Mouse (Mus musculus) embryonic facial prominence, embryonic 15.5 days (tissue): ENCODE measurements around the gene Kctd8. TPM values are rescaled to one million over a fixed set of nuclear protein-coding genes. Genes with fewer than 3 reads are reported as not detected.
"Not testable (repeated sequence)": the region's sequence is repeated elsewhere in the genome, so short reads cannot be mapped to it uniquely, and the experiment has no call there.

Experiments
- ATAC-seq: fragments of 200-750 bp; cut with Nextera tagmentation; 2 replicates; pipeline ENCODE4 v1.8.0; 2017; ENCODE audit warnings: low read depth, moderate TSS enrichment; ENCODE audit not compliant: insufficient number of reproducible peaks, low FRiP score, low TSS enrichment
- H3K27ac ChIP-seq: fragments of 300-500 bp; sonication (generic); replicated peaks from 2 replicates; pipeline ENCODE4 v1.5.1; 2015; ENCODE audit warnings: mild to moderate bottlenecking, inconsistent platforms
- H3K27me3 ChIP-seq: fragments of 300-500 bp; sonication (generic); 2 replicates; pipeline ENCODE4 v1.6.1; 2015; ENCODE audit warnings: inconsistent platforms
- H3K36me3 ChIP-seq: fragments of 300-500 bp; sonication (generic); 2 replicates; pipeline ENCODE4 v1.6.1; 2015; ENCODE audit warnings: mild to moderate bottlenecking, inconsistent platforms
- H3K4me1 ChIP-seq: fragments of 300-500 bp; sonication (generic); 2 replicates; pipeline ENCODE4 v1.6.1; 2015; ENCODE audit warnings: inconsistent platforms
- H3K4me2 ChIP-seq: fragments of 300-500 bp; sonication (generic); replicated peaks from 2 replicates; pipeline ENCODE4 v1.6.1; 2015; ENCODE audit warnings: mild to moderate bottlenecking, inconsistent platforms
- H3K4me3 ChIP-seq: fragments of 300-500 bp; sonication (generic); replicated peaks from 2 replicates; pipeline ENCODE4 v1.5.1; 2015; ENCODE audit warnings: mild to moderate bottlenecking, inconsistent platforms
- H3K9ac ChIP-seq: fragments of 300-500 bp; sonication (generic); 2 replicates; pipeline ENCODE4 v1.6.1; 2015; ENCODE audit warnings: inconsistent platforms
- H3K9me3 ChIP-seq: fragments of 300-500 bp; sonication (generic); replicated peaks from 2 replicates; pipeline ENCODE4 v1.6.1; 2016; ENCODE audit warnings: inconsistent platforms
- WGBS: fragments of 180-500 bp; shearing (Covaris S2); methylation state at CpG from one replicate; pipeline ENCODE4 v1.1.7; 2015; 5-methylcytosine and 5-hydroxymethylcytosine counted together
- polyA plus RNA-seq: library from polyadenylated mRNA; unstranded; fragments of >200 nt; fragmentation: Nextera tagmentation; extraction: Ambion mirVana; gene quantifications from 2 replicates; pipeline ENCODE4 v1.2.1, GENCODE M21; 2015

Gene Kctd8
- polyA plus RNA-seq, 1 experiment from 2014 or later: 2.9 TPM

DNA sequence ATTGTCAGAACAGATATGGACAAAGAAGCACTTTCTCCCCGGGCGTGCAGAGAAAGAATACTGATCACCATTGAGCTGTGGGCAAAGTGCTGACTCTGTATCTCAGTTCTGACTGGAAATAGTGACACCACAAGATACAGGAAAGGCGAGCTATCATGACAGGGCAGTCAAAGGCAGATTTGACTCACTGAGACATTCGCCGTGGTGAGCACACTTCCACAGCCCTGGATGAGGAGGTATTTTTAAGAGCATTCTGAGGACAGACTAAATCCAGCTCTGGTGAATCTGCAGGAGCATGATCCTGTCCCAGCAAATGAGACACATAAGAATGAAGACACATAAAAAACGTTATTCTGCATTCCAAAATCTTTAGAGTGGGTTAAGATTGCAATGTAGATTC, 49.1 kb downstream of the Kctd8 start:
- Histone ChIP-seq H3K27ac (no peak overlapping the region), H3K9ac (no peak overlapping the region), H3K4me2 (no peak overlapping the region), H3K36me3 (no peaks in the 10 kb centered on the region), H3K9me3 (no peaks in the 10 kb centered on the region), H3K27me3 (no peaks in the 10 kb centered on the region), H3K4me3 (no peak overlapping the region), H3K4me1 (no peaks in the 10 kb centered on the region)
- no peak for ATAC-seq
- WGBS: 68% methylated on average over 6 of the region's 6 CpGs

DNA sequence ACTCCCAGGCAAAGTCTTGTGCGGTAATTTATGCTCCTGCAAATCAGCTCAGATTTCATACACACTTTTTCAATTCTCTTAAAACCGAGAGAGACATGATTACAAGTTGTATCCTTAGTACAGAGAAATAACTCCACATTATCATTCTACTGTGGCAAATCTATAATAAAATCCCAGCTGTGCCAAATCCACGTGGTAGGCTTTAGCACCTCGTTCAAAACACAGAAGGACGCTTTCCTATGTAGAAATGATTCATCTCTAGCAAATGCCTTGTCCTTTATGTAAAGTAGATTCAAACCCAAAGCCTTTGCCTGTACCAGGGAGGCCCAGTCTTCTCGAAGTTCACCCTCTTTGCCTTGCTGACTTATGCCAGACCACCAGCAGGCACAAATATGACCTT, 57.1 kb downstream of the Kctd8 start:
- Histone ChIP-seq H3K36me3 (no peaks in the 10 kb centered on the region), H3K4me2 (no peak overlapping the region), H3K4me3 (no peak overlapping the region), H3K9ac (no peak overlapping the region), H3K27me3 (no peaks in the 10 kb centered on the region), H3K9me3 (no peaks in the 10 kb centered on the region), H3K4me1 (no peaks in the 10 kb centered on the region), H3K27ac (no peak overlapping the region)
- 58% methylated on average over 6 of the region's 6 CpGs for WGBS
- no peak for ATAC-seq

DNA sequence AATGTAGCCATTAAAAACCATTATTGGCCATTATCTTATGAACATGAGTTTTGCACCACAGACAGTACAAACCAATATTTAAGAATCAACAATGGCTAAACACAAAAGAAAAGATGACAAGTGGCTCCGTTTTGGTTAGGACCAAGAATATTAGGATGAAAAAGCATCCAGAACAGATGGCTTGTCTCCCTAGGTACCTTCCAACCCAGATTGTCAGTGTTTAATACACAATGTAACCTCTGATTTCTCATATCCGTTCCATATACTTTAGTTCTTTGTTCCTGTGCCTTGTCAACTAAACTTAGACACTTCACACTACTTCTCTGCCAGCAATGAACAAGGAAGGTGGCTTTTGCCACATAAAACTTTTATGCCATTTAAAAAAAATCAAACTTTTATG, 89.1 kb downstream of the Kctd8 start:
- no peaks in the 10 kb centered on the region for H3K27me3 ChIP-seq
- H3K36me3 ChIP-seq: no peaks in the 10 kb centered on the region
- 66% methylated on average over 2 of the region's 2 CpGs for WGBS
- H3K4me3 ChIP-seq: no peak overlapping the region
- no peaks in the 10 kb centered on the region for H3K9me3 ChIP-seq
- H3K27ac ChIP-seq: no peak overlapping the region
- no peak overlapping the region for H3K9ac ChIP-seq
- no peak for ATAC-seq
- no peak overlapping the region for H3K4me2 ChIP-seq
- no peaks in the 10 kb centered on the region for H3K4me1 ChIP-seq

DNA sequence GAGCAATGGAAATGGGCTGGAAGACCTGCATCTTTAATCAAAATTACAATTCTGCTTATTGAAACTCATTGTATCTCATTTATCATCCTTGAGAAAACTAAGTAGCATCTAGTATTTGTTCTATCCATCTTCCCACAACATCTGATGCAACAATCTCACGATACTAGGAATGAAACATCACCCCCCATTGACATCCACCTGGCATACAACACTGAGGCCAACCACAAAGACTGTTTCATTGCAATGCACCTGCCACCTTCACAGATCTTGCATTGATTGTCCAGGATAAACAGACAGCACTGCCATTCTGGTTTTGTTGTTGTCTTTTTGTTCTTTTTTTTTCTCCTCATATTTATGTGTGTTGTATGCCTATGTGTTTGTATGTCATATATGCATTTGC, 99.5 kb downstream of the Kctd8 start:
- H3K9me3 ChIP-seq: no peaks in the 10 kb centered on the region
- H3K4me3 ChIP-seq: no peak overlapping the region
- H3K4me1 ChIP-seq: no peaks in the 10 kb centered on the region
- no peak overlapping the region for H3K4me2 ChIP-seq
- no peaks in the 10 kb centered on the region for H3K36me3 ChIP-seq
- WGBS: 80% methylated on average over 1 of the region's 1 CpGs
- no peak for ATAC-seq
- no peak overlapping the region for H3K9ac ChIP-seq
- H3K27ac ChIP-seq: no peak overlapping the region
- no peaks in the 10 kb centered on the region for H3K27me3 ChIP-seq

DNA sequence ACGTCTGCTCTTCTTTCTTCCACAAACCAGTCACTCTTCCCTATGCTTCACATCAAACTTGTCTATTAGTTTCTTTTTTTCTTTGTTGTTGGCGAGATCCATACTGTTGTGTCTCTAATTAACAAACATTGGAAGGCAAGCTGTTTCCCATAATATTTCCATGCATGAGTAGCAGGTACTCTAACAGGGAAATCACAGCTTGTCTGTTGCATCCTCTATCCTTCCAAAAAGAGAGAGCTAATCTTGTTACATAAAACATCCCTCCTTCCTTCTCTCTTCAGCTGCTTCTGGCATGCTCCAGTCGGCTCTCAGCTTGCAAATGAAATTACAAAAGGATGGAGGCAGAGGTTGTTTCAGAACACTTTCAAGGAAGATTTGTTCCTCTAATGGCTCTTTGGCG, 107.9 kb downstream of the Kctd8 start:
- Histone ChIP-seq H3K27ac (no peak overlapping the region), H3K36me3 (no peaks in the 10 kb centered on the region), H3K4me2 (no peak overlapping the region), H3K27me3 (no peaks in the 10 kb centered on the region), H3K4me3 (no peak overlapping the region), H3K4me1 (no peaks in the 10 kb centered on the region), H3K9ac (no peak overlapping the region), H3K9me3 (no peaks in the 10 kb centered on the region)
- no peak for ATAC-seq
- 53% methylated on average over 4 of the region's 4 CpGs for WGBS

DNA sequence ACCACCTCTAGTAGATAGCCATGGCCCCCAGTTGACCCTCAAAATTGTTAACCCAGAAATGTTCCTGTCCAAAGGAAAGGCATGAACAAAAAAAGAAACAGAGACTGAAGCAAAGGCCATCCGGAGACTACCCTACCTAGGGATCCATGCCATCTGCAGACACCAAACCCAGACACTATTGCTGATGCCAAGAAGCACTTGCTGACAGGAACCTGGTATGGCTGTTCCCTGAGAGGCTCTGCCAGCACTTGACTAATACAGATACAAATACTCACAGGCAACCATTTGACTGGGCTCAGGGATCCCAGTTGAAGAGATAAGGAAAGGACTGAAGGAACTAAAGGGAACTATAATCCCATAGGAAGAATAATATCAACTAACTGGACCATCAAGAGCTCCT, 109.8 kb downstream of the Kctd8 start:
- not testable (repeated sequence) for H3K4me2 ChIP-seq, H3K27me3 ChIP-seq, H3K4me3 ChIP-seq, H3K36me3 ChIP-seq, H3K27ac ChIP-seq, H3K4me1 ChIP-seq, ATAC-seq, H3K9me3 ChIP-seq, H3K9ac ChIP-seq
- 81% methylated on average over 1 of the region's 1 CpGs for WGBS

DNA sequence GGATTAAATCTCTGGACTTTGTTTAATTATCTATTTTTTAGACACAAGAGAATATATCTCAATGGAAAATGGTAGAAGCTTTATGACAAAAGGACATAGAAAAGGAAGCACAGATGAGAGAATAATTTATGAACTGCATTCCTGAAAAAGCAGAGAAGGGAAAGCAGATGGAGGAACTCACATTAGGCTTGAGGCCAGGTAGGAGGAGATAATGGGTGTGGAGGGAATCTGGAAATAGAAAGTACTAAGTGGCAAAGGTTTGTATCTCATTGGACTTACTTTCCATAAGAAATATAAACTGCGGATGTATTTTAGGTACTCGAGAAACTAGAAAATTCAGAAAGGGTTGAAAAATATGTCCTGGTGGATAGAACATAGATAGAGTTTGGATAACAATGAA, 114.3 kb downstream of the Kctd8 start:
- Histone ChIP-seq H3K4me1 (no peaks in the 10 kb centered on the region), H3K9me3 (no peaks in the 10 kb centered on the region), H3K27me3 (no peaks in the 10 kb centered on the region), H3K9ac (no peak overlapping the region), H3K4me2 (no peak overlapping the region), H3K36me3 (no peaks in the 10 kb centered on the region), H3K4me3 (no peak overlapping the region), H3K27ac (no peak overlapping the region)
- ATAC-seq: no peak
- WGBS: 94% methylated on average over 2 of the region's 2 CpGs

DNA sequence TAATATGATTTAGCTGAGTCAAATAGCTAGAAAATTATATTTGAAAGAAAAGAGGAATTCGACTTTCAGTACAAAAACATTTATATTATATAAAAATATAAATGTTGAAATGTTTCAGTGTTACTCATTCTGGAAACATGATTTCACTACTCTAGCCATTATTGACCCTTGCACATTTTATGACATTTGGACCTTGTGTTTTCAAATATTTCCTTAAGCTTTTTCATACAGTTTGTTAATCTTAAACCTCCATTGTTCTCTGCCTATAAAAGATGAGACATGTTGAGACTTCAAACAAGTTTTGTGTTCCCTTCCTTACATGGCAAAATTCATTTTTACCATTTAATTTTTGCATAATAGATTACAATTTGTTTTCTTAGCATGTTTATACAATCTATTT, 118.9 kb downstream of the Kctd8 start:
- no peak for ATAC-seq
- H3K4me2 ChIP-seq: no peak overlapping the region
- no peaks in the 10 kb centered on the region for H3K9me3 ChIP-seq
- H3K27ac ChIP-seq: no peak overlapping the region
- H3K27me3 ChIP-seq: no peaks in the 10 kb centered on the region
- 78% methylated on average over 1 of the region's 1 CpGs for WGBS
- no peak overlapping the region for H3K9ac ChIP-seq
- H3K4me3 ChIP-seq: no peak overlapping the region
- H3K36me3 ChIP-seq: no peaks in the 10 kb centered on the region
- no peaks in the 10 kb centered on the region for H3K4me1 ChIP-seq

DNA sequence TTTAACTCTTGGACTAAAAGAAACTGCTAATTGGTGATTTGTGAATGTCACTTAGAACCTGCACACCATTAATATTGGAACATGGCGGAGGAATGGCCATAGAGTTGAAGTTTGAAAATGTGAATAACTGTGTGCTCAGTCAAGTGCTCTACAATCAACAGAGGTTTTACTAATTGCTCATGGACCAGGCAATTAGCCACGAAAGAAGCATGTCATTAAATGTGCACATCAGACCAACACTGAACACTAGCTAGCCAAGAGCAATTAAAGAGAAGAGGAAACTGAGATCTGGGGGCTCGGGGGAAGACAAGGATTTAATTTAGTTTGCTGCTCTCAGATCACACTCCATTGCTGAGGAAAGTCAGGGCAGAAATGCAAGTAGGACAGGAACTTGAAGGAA, 126.3 kb downstream of the Kctd8 start:
- Histone ChIP-seq H3K27ac (no peak overlapping the region), H3K4me2 (no peak overlapping the region), H3K9me3 (no peaks in the 10 kb centered on the region), H3K27me3 (no peaks in the 10 kb centered on the region), H3K9ac (no peak overlapping the region), H3K4me1 (no peaks in the 10 kb centered on the region), H3K36me3 (no peaks in the 10 kb centered on the region), H3K4me3 (no peak overlapping the region)
- ATAC-seq: no peak
- WGBS: 59% methylated on average over 3 of the region's 3 CpGs

DNA sequence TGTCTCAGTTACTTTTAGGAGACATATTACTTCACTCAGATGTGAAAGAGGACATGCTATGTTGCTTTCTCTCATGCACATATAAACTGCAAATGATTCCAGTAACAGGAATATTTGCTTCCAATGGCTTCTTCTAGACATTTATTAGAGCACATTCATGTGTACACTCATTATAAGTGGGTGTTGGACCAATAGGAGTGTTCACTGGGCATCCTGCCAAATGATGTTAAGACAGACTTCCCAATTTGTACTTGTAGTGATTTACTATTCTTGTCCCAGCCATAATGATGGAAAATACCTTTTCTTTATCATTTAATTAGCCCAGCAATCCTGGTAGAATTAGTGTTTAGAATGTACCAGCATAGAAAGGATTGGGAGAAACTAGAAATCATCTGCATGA, 132.1 kb downstream of the Kctd8 start:
- no peaks in the 10 kb centered on the region for H3K27me3 ChIP-seq
- no peak overlapping the region for H3K4me2 ChIP-seq
- no peaks in the 10 kb centered on the region for H3K4me1 ChIP-seq
- no peak overlapping the region for H3K4me3 ChIP-seq
- H3K9me3 ChIP-seq: no peaks in the 10 kb centered on the region
- no peak overlapping the region for H3K9ac ChIP-seq
- no peak for ATAC-seq
- no peaks in the 10 kb centered on the region for H3K36me3 ChIP-seq
- no peak overlapping the region for H3K27ac ChIP-seq

DNA sequence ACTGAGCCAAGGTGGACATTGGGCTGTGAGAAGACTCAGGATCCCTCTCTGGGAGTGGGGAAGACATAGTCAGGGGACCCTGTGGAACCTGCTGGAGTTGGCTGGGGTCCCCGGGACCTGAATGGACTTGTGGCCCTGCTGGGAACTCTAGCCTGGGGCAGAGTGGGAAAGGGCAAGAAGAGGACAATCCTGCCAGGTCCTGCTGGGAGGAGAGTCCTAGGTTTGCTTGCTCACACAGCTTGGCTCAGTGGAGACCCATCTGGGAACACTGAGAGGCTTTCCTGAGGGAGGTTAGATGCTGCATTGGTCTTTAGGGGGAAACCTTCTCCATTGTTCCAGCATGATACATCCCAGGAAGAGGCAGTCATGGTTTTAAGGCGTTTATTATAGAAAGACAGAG, 133.8 kb downstream of the Kctd8 start:
- no peak overlapping the region for H3K4me3 ChIP-seq
- no peak overlapping the region for H3K4me2 ChIP-seq
- H3K9me3 ChIP-seq: no peaks in the 10 kb centered on the region
- no peak overlapping the region for H3K27ac ChIP-seq
- H3K27me3 ChIP-seq: no peaks in the 10 kb centered on the region
- WGBS: 57% methylated on average over 2 of the region's 2 CpGs
- H3K36me3 ChIP-seq: no peaks in the 10 kb centered on the region
- H3K9ac ChIP-seq: no peak overlapping the region
- ATAC-seq: no peak
- H3K4me1 ChIP-seq: no peaks in the 10 kb centered on the region

DNA sequence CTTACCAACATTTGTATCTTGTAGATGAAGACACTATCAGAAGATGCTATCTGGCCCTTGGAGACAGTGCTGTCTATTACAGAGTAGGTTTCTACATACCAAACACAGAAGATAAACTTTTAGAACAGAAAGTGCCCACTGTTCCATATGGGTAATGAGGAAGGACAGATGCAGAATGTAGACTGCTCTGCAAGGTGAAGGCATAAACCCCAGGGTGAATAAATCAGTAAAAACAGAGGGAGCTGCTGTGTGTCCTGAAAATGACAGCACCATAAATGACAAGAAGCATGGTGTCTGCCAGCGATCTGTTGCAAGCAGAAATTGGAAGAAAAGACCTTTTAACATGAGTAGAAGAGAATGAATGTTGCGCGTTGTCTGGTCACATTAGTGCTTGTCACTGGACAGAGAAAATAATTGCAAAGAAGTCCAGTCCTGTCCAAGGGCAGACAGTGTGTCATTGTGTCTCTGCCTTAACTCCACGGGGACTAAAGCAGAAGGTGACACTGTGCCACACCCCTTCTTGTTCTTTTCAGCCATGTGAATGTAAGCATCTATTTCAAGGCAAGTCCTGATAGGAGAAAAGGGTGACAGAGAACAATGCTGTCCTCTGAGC, 181.5 kb downstream of the Kctd8 start:
- ATAC-seq: no peak
- 80% methylated on average over 4 of the region's 4 CpGs for WGBS
- H3K27me3 ChIP-seq: no peaks in the 10 kb centered on the region
- no peak overlapping the region for H3K4me3 ChIP-seq
- no peaks in the 10 kb centered on the region for H3K9me3 ChIP-seq
- H3K27ac ChIP-seq: no peak overlapping the region
- H3K4me2 ChIP-seq: no peak overlapping the region
- no peaks in the 10 kb centered on the region for H3K4me1 ChIP-seq
- no peak overlapping the region for H3K9ac ChIP-seq
- no peaks in the 10 kb centered on the region for H3K36me3 ChIP-seq
